Mouse (Mus musculus) spleen, adult 2 months (tissue): Measurements from ENCODE around the gene Rnf5. TPM values are rescaled to one million over a fixed set of nuclear protein-coding genes. Genes with fewer than 3 reads are reported as not detected.

Source experiments
- DNase-seq, 2 experiments: peaks; one replicate each; pipeline versions ENCODE4 v3.0.0 to v3.0.0-alpha.2; 2012 to 2021; ENCODE audit warnings: low spot score in 2 of 2, low read depth in 1 of 2
- H3K27ac ChIP-seq: fragments of 200-500 bp; 2 replicates; pipeline ENCODE4 v1.5.1; 2012; ENCODE audit warnings: low read length, inconsistent platforms; ENCODE audit not compliant: insufficient read depth
- H3K27me3 ChIP-seq: fragments of 200-500 bp; 2 replicates; pipeline ENCODE4 v1.6.1; 2012; ENCODE audit warnings: mild to moderate bottlenecking, moderate library complexity, low read length, inconsistent platforms; ENCODE audit not compliant: control insufficient read depth, insufficient read depth
- H3K36me3 ChIP-seq: fragments of 200-500 bp; 2 replicates; pipeline ENCODE4 v1.6.1; 2012; ENCODE audit warnings: mild to moderate bottlenecking, low read length, inconsistent platforms; ENCODE audit not compliant: control insufficient read depth, insufficient read depth
- H3K4me1 ChIP-seq: fragments of 200-500 bp; 2 replicates; pipeline ENCODE4 v1.6.1; 2011; ENCODE audit warnings: inconsistent platforms; ENCODE audit not compliant: control insufficient read depth, insufficient read depth, insufficient read length
- H3K4me3 ChIP-seq: fragments of 200-500 bp; 2 replicates; pipeline ENCODE4 v1.5.1; 2011; ENCODE audit warnings: mild to moderate bottlenecking, inconsistent platforms; ENCODE audit not compliant: insufficient read depth, insufficient read length; ENCODE audit errors: extremely low read depth
- CTCF ChIP-seq: fragments of 200-500 bp; IDR thresholded peaks from 2 replicates; pipeline ENCODE4 v1.5.1; 2011; ENCODE audit warnings: mild to moderate bottlenecking, inconsistent platforms; ENCODE audit not compliant: insufficient read depth, insufficient read length, insufficient replicate concordance; ENCODE audit errors: extremely low read depth
- POLR2A ChIP-seq: fragments of 200-500 bp; IDR thresholded peaks from 2 replicates; pipeline ENCODE4 v1.6.1; 2011; ENCODE audit warnings: low read depth, low read length, inconsistent platforms
- WGBS: fragments of 180-500 bp; shearing (Covaris S2); methylation state at CpG from one replicate; pipeline ENCODE4 v1.1.7; 2018; 5-methylcytosine and 5-hydroxymethylcytosine counted together
- polyA plus RNA-seq: library from polyadenylated mRNA; depleted of rRNA; stranded (reverse); fragments of >200 nt; gene quantifications from 2 replicates; pipeline ENCODE4 v1.2.3, GENCODE M21; 2012

Gene Rnf5
- polyA plus RNA-seq, 1 experiment: 54.1 TPM

- TF ChIP-seq POLR2A (no peak), CTCF (no peak)
- no peak for DNase-seq
- peaks cover 14% of the 10 kb centered on the region; the same call in 1 of the 2 replicates for H3K4me1 ChIP-seq
- H3K27me3 ChIP-seq: no peaks in the 10 kb centered on the region
- peak overlapping the region; percentile 100 for H3K27ac ChIP-seq
- 40% methylated on average over 15 of the region's 15 CpGs for WGBS
- H3K4me3 ChIP-seq: peak overlapping the region; percentile 82
- H3K36me3 ChIP-seq: peaks cover 18% of the 10 kb centered on the region
Observed at GRCm38 (mm10) chr17:34590154-34590987, 13.1 kb downstream of the Rnf5 start.

DNA sequence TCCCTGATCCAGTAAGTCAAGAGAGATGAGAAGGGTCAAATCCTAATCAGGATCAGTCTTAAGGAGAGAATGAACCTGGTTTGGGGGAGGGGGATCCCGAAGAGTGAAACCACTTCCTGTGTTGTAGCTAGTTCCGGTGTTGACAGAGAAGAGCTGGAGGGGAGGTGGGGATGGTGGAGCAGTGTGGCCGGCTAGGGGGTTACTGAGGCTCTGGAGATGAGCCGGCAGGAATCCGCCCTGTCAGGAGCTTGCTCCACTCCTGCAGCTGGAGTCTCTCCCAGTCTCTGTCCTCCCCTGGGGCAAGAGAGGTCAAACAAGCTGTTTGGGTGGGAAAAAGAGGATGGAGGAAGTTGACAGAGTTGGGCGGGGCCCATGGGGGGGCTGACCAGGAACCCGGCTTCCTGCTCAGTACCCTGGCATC, 13.8 kb downstream of the Rnf5 start, which contains the start of gene Gpsm3:
Gene Gpsm3, plus strand, starts transcription at position 126 of the 421 bp plus-strand sequence.
- TF ChIP-seq CTCF: no peak
- TF ChIP-seq POLR2A: peak; percentile 52; the same call in 1 of the 2 replicates
- WGBS: 2% methylated on average over 7 of the region's 7 CpGs
- H3K27ac ChIP-seq: peak within 1 kb of the TSS; percentile 100
- H3K4me1 ChIP-seq: peaks cover 14% of the 10 kb centered on the region; the same call in 1 of the 2 replicates
- peaks cover 12% of the 10 kb centered on the region for H3K36me3 ChIP-seq
- DNase-seq: peak in 1 of 2 experiments; percentile 76
- no peaks in the 10 kb centered on the region for H3K27me3 ChIP-seq
- H3K4me3 ChIP-seq: peak within 1 kb of the TSS; percentile 82

DNA sequence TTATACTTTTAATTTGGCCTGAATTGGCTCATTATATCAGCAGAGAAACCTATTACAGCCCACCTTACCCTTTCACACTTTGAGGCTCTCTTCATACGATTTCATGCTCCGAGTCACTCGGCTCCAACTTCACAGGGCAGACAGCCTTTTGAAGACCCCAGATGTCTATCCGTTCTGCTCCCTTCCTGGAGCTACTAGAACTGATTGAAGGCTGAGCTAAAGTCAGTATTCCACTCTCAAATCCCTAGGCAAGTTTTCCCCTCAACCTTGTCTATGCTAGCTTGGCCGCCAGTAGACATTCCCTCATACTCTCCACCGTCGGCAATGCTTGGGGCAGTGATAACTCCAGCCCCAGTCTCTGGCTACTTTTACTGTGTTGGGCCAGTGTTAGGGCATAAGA, 14.3 kb downstream of the Rnf5 start:
- Histone ChIP-seq H3K27me3 (no peaks in the 10 kb centered on the region), H3K4me3 (peak overlapping the region; percentile 82), H3K36me3 (peaks cover 7% of the 10 kb centered on the region), H3K27ac (peak overlapping the region; percentile 100), H3K4me1 (peaks cover 14% of the 10 kb centered on the region; the same call in 1 of the 2 replicates)
- TF ChIP-seq POLR2A (no peak), CTCF (no peak)
- DNase-seq: no peak
- WGBS: 18% methylated on average over 7 of the region's 7 CpGs

DNA sequence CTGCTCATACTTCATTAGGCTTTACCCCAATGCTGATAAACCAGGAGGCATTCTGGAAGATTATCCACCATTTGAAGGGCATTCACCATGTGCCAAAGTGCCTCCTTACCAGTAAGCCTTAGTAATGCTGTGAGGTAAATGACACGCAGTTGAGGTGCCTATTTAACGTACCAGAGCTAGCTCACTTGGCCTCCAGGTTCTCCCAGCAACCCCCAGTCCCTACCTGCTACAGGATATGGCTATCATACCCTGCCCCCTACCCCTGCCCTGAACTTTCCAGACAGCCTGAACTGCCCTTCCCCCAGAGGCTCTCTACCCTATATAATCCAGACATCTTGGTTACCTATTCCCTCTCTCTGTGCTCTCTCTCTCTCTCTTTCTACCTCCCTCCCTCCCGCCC, 14.7 kb downstream of the Rnf5 start:
- no peak for DNase-seq
- H3K36me3 ChIP-seq: peaks cover 3% of the 10 kb centered on the region; the same call in 1 of the 2 replicates
- H3K27ac ChIP-seq: peak overlapping the region; percentile 61
- TF ChIP-seq POLR2A (no peak), CTCF (no peak)
- no peaks in the 10 kb centered on the region for H3K27me3 ChIP-seq
- peaks cover 14% of the 10 kb centered on the region; the same call in 1 of the 2 replicates for H3K4me1 ChIP-seq
- 54% methylated on average over 3 of the region's 3 CpGs for WGBS
- H3K4me3 ChIP-seq: peak overlapping the region; percentile 82

GRCm38 (mm10) chr17:34587814-34588213, 15.7 kb downstream of the Rnf5 start:
- Histone ChIP-seq H3K4me3 (peak overlapping the region; percentile 84), H3K36me3 (peaks cover 3% of the 10 kb centered on the region; the same call in 1 of the 2 replicates), H3K27me3 (no peaks in the 10 kb centered on the region), H3K27ac (peak overlapping the region; percentile 94), H3K4me1 (peaks cover 10% of the 10 kb centered on the region; the same call in 1 of the 2 replicates)
- DNase-seq: no peak
- TF ChIP-seq CTCF (no peak), POLR2A (no peak)
- WGBS: under 1% methylated on average over 19 of the region's 19 CpGs

GRCm38 (mm10) chr17:34587423-34587811, 16.1 kb downstream of the Rnf5 start:
- Histone ChIP-seq H3K27me3 (no peaks in the 10 kb centered on the region), H3K4me1 (peaks cover 9% of the 10 kb centered on the region; the same call in 1 of the 2 replicates), H3K4me3 (peak overlapping the region; percentile 89), H3K27ac (peak overlapping the region; percentile 94), H3K36me3 (peaks cover 3% of the 10 kb centered on the region; the same call in 1 of the 2 replicates)
- peak; percentile 83 to 97 for DNase-seq
- 1% methylated on average over 50 of the region's 50 CpGs for WGBS
- peak; percentile 97 for TF ChIP-seq POLR2A
- TF ChIP-seq CTCF: no peak
